Mouse (Mus musculus): ENCODE data around the gene Ppp1r27.
"Not testable (repeated sequence)": the region's sequence is repeated elsewhere in the genome, so short reads cannot be mapped to it uniquely, and the experiment has no call there.

Gene Ppp1r27

GRCm38 (mm10) chr11:120542376-120542775 lies 8.6 kb downstream of the Ppp1r27 start:
- no peak for DNase-seq

- DNase-seq = peak; percentile 31
Measured at GRCm38 (mm10) chr11:120541907-120542306, 9.0 kb downstream of the Ppp1r27 start.

- DNase-seq = no peak
Measured at GRCm38 (mm10) chr11:120539285-120540014, 11.5 kb downstream of the Ppp1r27 start.

GRCm38 (mm10) chr11:120538955-120539284 lies 12.0 kb downstream of the Ppp1r27 start:
- DNase-seq = no peak

- DNase-seq = no peak
Measured at GRCm38 (mm10) chr11:120538485-120538884, 12.4 kb downstream of the Ppp1r27 start.

GRCm38 (mm10) chr11:120535804-120536203 lies 15.1 kb downstream of the Ppp1r27 start:
- DNase-seq = no peak

GRCm38 (mm10) chr11:120535145-120535544 lies 15.8 kb downstream of the Ppp1r27 start:
- no peak for DNase-seq

GRCm38 (mm10) chr11:120534093-120534492 lies 16.8 kb downstream of the Ppp1r27 start:
- no peak for DNase-seq

GRCm38 (mm10) chr11:120531646-120532045 lies 19.3 kb downstream of the Ppp1r27 start:
- DNase-seq = no peak

GRCm38 (mm10) chr11:120530085-120530964 lies 20.6 kb downstream of the Ppp1r27 start, which contains the start of gene Gcgr:
Gene Gcgr (plus strand): TSS chr11:120530699.
- DNase-seq = no peak

GRCm38 (mm10) chr11:120528903-120529302 lies 22.0 kb downstream of the Ppp1r27 start:
- DNase-seq = no peak

GRCm38 (mm10) chr11:120527690-120528354 lies 23.1 kb downstream of the Ppp1r27 start:
- DNase-seq = no peak

- DNase-seq = no peak
Measured at GRCm38 (mm10) chr11:120525959-120526358, 25.0 kb downstream of the Ppp1r27 start.

- DNase-seq = no peak
Measured at GRCm38 (mm10) chr11:120522581-120522980, 28.4 kb downstream of the Ppp1r27 start.

- no peak for DNase-seq
Measured at GRCm38 (mm10) chr11:120520967-120521540, 29.9 kb downstream of the Ppp1r27 start.

GRCm38 (mm10) chr11:120520498-120520897 lies 30.4 kb downstream of the Ppp1r27 start:
- no peak for DNase-seq

GRCm38 (mm10) chr11:120519738-120520137 lies 31.2 kb downstream of the Ppp1r27 start:
- no peak for DNase-seq

- no peak for DNase-seq
Measured at GRCm38 (mm10) chr11:120518558-120518957, 32.4 kb downstream of the Ppp1r27 start.

- no peak for DNase-seq
Measured at GRCm38 (mm10) chr11:120518027-120518426, 32.9 kb downstream of the Ppp1r27 start.

- no peak for DNase-seq
Measured at GRCm38 (mm10) chr11:120517147-120517546, 33.8 kb downstream of the Ppp1r27 start.

- DNase-seq = peak; percentile 87
Measured at GRCm38 (mm10) chr11:120515611-120516010, 35.3 kb downstream of the Ppp1r27 start.

- DNase-seq = not testable (repeated sequence)
Measured at GRCm38 (mm10) chr11:120514262-120514661, 36.7 kb downstream of the Ppp1r27 start.
